Mouse (Mus musculus): ENCODE results near the gene Pde4dip.

Pde4dip gene

GRCm38 (mm10) chr3:97900516-97901490 is 12.3 kb upstream of the Pde4dip start, which contains the start of gene Sec22b:
Gene Sec22b (plus strand): TSS chr3:97901190.
- peak; percentile 90 for DNase-seq

GRCm38 (mm10) chr3:97898381-97898780 is 9.9 kb upstream of the Pde4dip start:
- DNase-seq, result no peak

- no peak for DNase-seq
Measured at GRCm38 (mm10) chr3:97894695-97895094, 6.2 kb upstream of the Pde4dip start.

- DNase-seq, result no peak
Measured at GRCm38 (mm10) chr3:97890205-97890604, 1.7 kb upstream of the Pde4dip start.

GRCm38 (mm10) chr3:97887785-97888167 is 731 bp downstream of the Pde4dip start:
- peak; percentile 23 for DNase-seq

- DNase-seq, result peak; percentile 76
Measured at GRCm38 (mm10) chr3:97881576-97881975, 6.9 kb downstream of the Pde4dip start.

GRCm38 (mm10) chr3:97879222-97879621 is 9.3 kb downstream of the Pde4dip start:
- peak; percentile 66 for DNase-seq

GRCm38 (mm10) chr3:97876259-97876658 is 12.2 kb downstream of the Pde4dip start:
- DNase-seq, result no peak

GRCm38 (mm10) chr3:97874777-97875176 is 13.7 kb downstream of the Pde4dip start:
- DNase-seq, result no peak

GRCm38 (mm10) chr3:97869730-97870129 is 18.8 kb downstream of the Pde4dip start:
- no peak for DNase-seq

- no peak for DNase-seq
Measured at GRCm38 (mm10) chr3:97868733-97869132, 19.8 kb downstream of the Pde4dip start.

- DNase-seq, result peak; percentile 89
Measured at GRCm38 (mm10) chr3:97868024-97868689, 20.4 kb downstream of the Pde4dip start.

- peak; percentile 66 for DNase-seq
Measured at GRCm38 (mm10) chr3:97867221-97868023, 21.1 kb downstream of the Pde4dip start.

- no peak for DNase-seq
Measured at GRCm38 (mm10) chr3:97866696-97867095, 21.8 kb downstream of the Pde4dip start.

GRCm38 (mm10) chr3:97860820-97861451 is 27.6 kb downstream of the Pde4dip start:
- no peak for DNase-seq

GRCm38 (mm10) chr3:97859400-97859799 is 29.1 kb downstream of the Pde4dip start:
- peak; percentile 81 for DNase-seq

GRCm38 (mm10) chr3:97854575-97855384 is 33.7 kb downstream of the Pde4dip start:
- peak; percentile 62 for DNase-seq

- no peak for DNase-seq
Measured at GRCm38 (mm10) chr3:97851803-97852202, 36.7 kb downstream of the Pde4dip start.

- no peak for DNase-seq
Measured at GRCm38 (mm10) chr3:97847626-97848025, 40.9 kb downstream of the Pde4dip start.

- peak; percentile 58 for DNase-seq
Measured at GRCm38 (mm10) chr3:97846448-97846847, 42.1 kb downstream of the Pde4dip start.

- no peak for DNase-seq
Measured at GRCm38 (mm10) chr3:97844821-97845201, 43.7 kb downstream of the Pde4dip start.

Data from right cerebral cortex, adult 18-20 months (tissue).